Mouse (Mus musculus) kidney, adult 2 months (tissue): Measurements from ENCODE around the gene Plac9a.

Experiments used
- CTCF ChIP-seq: fragments of 200-500 bp; conservative IDR thresholded peaks from 2 replicates; pipeline ENCODE4 v1.5.1; 2011; ENCODE audit warnings: low read depth, mild to moderate bottlenecking, control low read depth, low read length, moderate library complexity, mixed read lengths; ENCODE audit not compliant: insufficient read depth, insufficient read length
- POLR2A ChIP-seq: fragments of 200-500 bp; IDR thresholded peaks from one replicate; pipeline ENCODE4 v1.6.1; 2011; ENCODE audit warnings: low read depth, low read length, control low read depth

DNA sequence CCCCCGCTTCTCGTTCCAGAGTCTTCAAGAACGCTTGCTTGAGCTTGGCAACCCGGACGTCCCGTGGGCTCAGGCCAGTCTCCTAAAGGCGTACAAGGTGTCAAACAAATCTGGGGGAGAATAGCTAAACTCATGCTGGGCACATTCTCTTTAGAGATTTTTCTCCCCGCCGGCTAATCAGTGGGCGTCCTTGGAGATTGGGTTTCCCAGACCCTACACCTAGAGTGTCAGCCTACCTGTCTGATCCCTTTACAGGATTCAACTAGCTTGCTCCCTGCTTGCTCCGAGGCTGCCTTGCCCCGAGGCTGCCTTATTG is 60.3 kb downstream of the Plac9a start:
- TF ChIP-seq CTCF (no peak), POLR2A (no peak)
